Mouse (Mus musculus) spleen, postnatal 10 days (tissue): ENCODE measurements at regions not wholly inside any gene's neighbourhood (a gene's known extent, or its start where the extent isn't known, plus 50 kb on each side); places are given as distances from the start of the nearest gene placed in this dataset.

Experiments
- DNase-seq, 2 experiments: peaks; one replicate each; pipeline ENCODE4 v3.0.0; 2021 to 2022; ENCODE audit warnings: low spot score in 2 of 2

DNA sequence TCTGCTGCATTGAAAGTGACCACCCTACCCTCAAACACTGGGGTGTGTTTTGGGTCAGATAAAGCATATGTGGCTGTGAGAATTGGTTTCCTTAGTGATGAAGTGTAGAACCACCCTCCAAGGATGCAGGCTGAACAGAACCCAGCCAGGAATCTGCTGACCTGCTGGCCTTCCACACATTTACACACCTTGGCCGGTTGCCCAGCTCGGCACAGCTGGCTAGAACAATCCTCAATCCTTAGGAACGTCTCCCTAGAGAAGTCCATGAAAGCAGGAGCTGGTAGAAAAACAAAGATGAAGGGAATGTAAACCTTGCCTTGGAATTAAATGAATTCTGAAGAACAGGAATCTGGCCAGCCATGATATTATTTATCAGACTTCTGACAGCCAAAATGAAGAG is 737.3 kb downstream of the Slc4a3 start:
- DNase-seq, result no peak

DNA sequence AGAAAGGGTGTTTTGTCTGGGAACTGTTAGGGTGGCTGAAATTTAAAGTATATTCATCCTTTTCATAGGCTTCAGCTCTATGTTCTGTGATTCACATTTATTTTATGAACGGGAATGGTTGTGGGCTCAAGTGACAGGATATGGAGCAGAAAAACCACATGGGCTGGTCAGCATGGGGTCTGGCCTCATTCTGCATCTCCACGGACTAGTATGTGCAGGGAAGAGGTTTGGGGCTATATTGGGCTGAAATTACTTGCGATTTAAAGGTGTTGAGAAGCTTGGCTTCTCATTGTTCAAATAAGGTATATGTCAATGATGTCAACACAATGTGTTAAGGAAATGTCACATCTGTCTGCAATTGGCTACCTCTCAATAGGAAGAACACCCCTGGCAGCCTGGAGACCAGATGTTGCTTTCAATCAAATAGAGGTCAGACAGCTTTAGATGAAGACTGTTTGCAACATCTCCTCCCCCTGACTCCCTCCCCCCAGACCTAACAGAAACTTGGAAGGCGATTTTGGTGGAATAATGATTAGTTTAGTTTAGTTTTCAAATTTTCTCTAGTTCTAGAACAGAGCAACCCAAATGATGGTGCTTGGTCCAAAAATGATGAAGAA is 777.0 kb downstream of the Slc4a3 start:
- no peak for DNase-seq

DNA sequence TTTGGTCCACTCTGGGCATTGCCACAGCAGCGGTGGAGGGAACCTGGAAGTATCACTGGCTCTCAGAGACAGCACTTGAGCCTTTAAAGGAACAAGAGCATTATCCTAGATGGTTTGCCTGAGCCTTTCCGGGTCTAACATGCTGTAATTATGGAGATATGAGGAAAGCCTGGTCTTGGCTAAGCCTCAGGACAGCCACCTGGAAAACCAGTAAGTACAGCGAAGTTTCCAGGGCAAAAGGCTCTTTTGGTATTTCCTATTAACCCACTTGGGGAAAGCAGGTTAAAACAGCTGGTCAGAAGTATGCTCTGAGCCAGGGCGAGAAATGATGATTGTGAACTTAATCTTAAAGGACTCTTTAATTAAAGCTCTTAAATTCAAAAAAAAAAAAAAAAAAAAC is 777.5 kb downstream of the Slc4a3 start:
- no peak for DNase-seq

DNA sequence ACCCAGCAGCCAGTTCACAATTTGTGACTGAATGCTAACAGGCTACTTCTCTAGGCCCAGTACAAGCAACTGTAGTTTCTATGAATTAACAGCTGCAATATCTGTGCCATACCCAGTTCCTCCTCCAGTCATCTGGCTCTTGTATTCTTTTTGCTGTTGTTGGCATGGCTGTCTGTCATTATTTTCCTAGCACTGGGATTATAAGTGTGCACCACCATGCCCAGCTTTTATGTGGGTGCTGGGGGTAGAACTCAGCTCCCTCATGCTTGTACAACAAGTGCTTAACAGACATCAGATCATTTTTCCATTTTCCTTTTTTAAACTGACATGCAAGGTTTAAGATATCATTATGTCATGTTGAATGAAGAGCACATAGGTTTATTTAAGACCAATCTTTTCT is 789.9 kb downstream of the Slc4a3 start:
- DNase-seq, result no peak

DNA sequence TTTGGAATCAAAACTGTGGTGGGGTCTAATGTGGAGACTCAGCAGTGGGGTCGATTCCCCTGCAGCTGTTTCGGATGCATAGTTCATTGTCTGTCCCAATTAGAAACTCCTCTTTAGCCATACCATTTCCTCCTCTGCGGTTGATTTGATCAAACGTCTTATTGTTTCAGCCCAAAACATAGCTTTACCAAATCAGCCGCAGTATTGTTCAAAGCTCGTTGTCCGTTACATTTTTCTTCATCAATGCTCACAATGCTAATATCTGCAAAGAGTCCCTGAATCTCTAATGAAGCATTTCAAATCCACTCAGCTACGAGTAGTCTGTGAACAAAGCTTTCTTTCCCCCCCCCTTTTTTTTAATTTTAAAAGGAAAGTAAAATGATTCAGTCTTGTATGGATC is 816.0 kb downstream of the Slc4a3 start:
- DNase-seq, result no peak

DNA sequence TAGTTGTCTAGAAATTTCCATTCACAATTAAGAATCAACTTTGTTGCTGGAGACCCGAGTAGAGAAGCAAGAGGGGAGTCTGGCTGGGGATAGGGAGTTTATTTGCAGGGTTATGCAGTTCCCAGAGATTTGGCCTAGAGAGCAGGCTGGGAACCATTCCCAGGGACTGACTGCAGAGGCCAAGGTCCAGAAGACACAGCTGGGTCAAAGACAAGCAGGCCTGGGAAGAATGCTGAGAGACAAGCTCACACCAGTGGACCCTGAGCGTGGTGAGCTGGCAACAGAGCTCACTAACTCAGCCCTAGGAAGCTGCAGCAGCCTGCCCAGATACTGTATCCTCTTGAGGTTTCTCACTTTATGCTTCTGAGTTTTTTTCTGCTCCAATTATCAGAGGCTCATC is 827.9 kb downstream of the Slc4a3 start:
- DNase-seq, result no peak

DNA sequence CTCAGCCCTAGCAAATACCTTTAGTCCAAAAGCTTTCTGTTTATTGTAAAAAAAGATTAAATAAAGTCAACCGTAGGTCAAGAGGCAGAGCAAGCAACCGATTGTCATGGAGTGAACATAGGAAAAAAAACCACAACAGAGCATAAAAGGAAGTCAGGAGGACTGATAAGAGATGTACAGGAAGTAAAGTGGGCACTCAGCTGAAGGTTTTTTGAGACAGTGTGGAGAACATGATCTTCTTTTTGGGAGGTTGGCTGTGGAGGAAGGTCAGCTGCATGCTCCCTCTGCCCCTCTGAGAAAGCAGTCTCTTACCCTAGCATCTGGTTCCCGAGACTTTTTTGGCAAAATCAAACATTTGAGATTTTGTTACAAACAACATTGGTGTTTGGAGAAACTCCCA is 832.1 kb downstream of the Slc4a3 start:
- no peak for DNase-seq

DNA sequence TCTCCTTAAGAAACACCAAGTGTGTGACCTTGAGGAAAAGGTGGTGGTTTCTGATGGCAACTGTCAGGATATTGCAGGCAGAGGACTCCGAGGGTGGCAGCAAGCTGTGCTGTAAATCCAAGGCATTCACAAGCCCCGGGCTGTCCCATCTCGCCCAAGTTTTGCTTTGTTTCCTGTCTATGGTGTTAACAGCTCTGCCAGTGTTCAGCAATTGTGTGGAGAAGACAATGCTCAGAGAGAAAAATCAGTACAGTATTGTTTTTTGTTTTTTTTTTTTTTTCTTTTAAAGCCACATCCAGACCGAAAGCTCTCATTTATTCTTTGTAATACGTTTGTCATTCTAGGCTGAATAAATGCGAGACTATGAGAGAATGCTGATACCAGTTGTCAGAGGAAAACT is 846.5 kb downstream of the Slc4a3 start:
- DNase-seq, result no peak

DNA sequence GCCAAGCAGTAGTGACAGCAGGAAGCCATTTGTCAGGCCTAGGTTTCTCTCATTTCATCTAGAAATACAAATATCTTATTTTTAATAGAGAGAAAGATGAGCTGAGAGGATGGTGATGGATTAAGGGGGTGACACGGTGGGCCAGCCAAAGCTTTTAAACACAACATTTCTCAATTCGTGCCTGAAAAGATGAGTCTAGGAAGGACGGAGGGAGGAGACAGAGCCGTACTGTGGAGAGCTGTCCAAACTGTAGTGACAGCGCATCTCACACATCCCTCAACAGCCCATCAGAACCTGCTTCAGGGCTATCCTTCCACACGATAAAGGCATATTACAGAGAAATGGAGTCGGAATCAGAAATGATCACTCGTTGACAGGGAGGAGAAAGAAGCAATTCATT is 848.0 kb downstream of the Slc4a3 start:
- no peak for DNase-seq

DNA sequence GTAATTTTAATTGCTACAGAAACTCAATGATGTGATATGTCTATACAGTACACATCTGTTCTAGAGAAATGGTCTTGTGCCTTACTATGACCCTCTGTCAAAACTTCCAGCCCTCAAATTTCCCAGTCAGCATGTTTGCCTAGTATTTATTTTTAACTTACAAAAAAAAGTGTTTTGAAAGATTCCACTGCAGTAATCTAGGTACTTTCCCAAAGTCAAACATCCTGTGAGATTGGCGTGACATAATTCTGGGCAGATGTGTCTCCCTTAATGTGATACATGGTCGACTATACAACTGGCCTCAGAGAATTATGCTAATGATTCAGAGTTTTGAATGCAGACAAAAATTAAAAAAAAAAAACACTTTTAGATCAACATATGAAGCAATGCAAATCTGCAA is 856.8 kb downstream of the Slc4a3 start:
- DNase-seq, result no peak

DNA sequence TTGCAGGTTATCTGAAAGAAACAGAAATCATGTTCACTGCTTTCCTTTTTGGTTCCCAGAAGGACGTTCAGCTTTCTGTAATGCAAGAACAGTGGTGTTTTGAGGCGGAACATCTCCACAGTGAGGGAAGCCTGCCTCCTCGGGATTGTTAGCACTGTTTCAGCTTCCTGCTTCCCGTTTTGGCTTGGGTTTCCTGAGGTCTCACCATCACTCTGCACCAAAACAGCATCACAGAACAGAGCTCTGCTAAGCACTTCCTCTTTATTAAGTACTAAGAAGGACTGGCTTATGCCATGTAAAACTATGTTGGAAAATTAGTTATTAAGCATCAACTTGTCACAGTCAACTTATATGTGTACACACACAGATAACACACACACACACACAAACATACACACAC is 857.9 kb downstream of the Slc4a3 start:
- DNase-seq, result no peak

DNA sequence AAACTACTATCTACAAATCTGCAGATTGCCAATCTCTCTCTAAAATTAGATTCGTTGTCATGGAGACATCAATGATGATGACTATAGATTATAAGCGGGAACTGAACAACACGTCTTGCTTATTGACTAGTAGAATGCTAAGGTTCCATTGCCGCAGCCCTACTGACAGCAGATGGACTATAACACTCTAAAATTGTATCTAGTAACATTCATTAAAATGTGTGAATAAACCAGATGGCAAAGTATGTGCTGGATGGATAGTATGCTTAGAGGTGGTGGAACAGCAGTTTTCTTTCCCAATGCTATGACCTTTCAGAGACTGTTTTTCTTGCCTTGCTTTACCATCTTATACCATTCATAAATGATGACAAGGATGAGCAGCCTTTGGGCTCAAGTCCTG is 864.7 kb downstream of the Slc4a3 start:
- DNase-seq, result no peak

DNA sequence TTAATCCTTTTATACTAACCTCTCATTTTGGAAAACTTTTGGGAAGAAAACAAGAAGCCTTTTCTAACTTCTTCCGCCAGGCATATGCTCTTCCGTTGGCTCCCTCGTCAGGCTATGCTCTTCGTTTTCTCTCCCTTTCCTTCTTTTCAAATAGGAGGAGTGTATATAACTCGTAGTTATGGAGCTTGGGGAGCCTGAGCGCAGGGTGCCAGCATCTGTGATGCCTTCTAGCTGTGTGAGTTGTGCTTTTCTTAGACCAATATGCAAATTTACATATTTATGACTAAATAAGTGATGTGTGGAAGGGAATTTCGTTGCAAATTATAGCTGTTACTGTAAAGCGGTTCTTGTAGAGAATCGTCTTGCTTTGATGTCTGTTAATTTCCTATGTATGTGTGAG is 874.5 kb downstream of the Slc4a3 start:
- DNase-seq, result no peak

DNA sequence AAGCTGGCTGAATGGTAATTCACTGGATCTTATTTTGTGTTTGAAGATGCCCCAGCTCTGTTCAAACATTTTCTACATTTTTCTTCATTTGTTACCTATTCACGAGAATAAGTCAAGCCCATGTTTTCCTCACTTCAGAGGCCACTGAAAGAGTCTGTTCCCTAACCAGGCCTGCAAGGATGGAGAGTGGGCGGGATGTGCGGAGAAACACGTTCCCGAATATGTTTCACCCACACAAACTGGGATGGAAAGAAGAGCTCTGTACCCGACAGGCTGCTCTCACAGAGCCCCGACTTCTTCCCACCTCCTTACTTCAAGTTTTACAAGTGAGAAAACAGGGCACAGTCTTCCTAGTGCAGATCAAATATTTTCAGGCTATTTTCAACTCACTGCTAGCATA is 881.4 kb downstream of the Slc4a3 start:
- no peak for DNase-seq

DNA sequence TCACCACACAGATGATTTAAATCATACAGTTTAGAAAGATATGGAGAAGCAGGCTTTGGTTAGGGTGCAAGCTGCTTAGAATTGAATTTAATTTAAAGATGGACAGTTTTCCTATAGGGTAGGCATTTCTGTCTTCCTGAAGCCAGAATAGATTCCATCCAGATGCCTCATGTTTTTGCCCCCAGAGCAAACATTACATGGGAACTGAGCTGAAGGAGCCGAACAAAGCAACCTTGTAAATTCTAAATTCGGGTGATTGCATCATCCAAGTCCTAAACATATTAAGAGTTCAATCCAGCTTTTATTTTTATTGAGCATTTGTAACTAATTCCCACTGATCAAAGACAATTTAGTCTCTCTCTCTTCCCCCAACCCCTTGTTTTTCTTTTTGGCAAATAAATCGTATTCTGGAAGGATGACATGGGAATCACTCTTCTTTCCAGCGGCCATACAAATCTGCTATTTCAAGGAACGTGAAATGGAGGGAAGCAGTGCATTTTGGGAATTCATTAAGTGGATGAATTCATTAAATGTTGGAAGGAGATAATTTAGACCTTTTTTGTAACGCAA is 884.1 kb downstream of the Slc4a3 start:
- no peak for DNase-seq

DNA sequence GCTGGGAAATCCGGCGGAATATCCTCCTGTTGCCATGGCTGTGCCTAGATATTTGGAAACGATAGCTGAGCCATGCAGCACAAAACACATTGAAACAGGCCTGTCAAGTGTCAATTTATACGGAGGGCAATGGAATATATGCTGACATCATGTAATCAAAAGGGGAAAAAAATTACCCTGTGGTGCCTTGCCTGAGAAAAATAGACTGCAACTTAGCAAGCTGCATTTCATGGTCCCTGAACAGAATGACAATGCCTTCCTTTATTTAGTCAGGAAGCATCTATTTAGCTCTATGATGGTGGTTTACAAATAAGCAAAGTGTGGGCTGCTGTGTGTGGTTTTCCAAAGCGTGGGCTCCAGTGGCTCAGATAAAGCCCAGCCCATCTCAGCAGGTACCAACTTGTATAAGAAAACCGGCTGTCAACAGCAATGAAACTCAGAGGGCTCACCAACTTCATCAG is 887.4 kb downstream of the Slc4a3 start:
- no peak for DNase-seq

DNA sequence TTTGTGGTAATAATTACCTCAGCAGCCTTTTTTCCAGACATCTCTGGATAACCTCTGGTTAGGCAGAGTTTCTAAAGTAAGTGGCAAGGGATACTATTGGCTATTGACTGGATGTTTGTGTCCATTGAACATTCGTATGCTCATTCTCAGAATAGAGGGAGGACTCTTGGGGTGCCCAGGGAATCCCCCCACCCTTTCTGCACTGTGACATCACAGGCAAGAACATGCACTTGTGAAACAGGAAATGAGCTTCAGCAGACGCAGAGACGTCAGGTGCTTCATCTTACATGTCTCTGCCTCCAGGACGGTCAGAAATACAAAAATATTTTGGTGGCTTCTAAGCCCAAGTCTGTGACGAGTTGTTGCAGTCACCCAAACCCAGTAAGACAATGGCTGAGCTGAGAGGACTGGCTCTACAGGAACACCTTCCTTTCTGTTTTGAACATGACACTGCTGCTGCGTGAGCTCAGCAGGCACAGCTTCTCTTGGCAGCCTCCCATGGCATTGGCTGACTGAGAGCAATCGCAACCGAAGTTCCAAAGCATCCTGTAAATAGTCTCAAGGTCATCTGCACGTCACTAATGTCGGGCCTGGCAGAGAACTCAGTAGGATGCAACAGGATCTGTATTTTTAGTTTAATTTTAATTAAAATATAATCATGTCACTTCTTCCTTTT is 904.6 kb downstream of the Slc4a3 start:
- DNase-seq, result no peak

DNA sequence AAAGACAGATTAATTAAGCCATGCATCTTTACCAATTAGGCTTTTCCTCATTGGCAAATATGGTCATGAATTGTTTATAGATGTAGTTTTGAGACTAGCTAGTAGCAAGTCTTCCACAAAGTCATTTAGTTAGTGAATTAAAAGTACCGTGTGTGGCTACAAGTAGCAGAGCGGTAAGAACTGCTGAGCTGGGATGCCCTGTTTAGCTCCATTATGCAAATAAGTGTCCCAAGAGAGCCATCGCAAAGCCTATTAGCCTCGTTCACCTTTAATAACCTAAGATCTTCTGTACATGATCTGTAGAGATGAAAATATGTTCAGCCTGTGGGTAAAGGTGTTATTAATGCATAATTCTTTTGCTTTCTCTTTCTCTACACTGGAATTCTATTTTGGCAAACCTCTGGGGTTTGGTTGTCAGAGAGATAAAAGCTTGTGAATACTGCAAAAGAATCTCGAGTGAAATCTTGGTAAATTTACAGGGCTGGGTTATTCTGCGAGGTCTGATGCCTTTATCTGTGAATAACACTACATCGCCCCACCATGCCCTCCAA is 907.2 kb downstream of the Slc4a3 start:
- DNase-seq, result no peak

DNA sequence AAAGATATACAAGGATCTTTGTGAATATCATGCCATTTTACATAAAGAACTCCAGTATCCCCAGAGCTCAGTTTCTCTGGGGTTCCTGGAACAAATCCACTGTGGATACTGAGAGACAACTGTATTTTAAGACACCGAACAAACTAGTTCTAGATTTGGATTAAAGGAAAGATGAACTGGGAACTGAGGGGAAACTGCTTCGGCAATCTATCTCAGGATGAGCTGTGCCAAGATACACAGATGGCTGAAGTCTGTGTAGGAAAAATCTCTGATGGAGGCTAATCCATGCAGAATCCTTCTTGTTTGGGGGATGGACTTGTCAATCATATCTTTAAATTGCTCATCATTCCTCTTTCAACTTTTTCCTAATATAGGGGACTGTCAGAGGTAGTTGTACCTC is 920.5 kb downstream of the Slc4a3 start:
- no peak for DNase-seq

DNA sequence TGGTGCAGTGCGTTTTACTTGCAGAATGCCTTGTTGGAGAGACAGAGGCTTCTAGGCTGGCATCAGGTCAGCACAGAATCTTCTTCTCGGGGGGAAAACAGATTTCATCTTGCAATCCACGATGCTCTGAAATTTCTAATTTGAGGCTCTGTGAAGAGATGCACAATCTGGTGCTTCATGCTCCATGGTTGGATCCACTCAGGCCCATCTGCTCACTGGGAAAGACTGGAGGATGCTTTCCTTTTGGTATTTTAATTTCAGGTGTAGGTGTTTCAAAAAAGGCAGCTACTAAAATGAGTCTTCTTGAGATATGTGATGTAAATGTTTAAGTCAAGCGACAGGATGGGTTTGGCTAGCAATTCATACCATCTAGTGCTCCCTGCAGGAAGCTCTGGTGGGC is 938.1 kb downstream of the Slc4a3 start:
- no peak for DNase-seq

DNA sequence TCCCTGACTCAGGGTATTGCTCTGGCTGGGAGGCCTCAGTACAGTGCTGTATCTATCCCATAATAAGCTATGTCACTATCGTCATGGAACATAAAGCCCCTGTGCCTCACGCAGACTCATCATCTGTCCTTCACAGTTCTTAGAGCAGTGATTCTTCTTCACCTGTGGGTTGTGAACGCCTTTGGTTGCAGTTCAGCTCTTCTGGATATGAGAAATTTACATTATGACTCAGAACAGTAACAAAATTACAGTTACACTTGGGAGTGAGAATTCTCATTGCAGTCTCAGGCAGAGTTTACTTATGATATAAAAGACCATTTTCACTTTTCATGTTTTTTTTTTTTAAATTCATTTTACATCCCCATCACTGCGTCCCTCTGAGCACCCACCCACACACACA is 941.4 kb downstream of the Slc4a3 start:
- DNase-seq, result no peak

DNA sequence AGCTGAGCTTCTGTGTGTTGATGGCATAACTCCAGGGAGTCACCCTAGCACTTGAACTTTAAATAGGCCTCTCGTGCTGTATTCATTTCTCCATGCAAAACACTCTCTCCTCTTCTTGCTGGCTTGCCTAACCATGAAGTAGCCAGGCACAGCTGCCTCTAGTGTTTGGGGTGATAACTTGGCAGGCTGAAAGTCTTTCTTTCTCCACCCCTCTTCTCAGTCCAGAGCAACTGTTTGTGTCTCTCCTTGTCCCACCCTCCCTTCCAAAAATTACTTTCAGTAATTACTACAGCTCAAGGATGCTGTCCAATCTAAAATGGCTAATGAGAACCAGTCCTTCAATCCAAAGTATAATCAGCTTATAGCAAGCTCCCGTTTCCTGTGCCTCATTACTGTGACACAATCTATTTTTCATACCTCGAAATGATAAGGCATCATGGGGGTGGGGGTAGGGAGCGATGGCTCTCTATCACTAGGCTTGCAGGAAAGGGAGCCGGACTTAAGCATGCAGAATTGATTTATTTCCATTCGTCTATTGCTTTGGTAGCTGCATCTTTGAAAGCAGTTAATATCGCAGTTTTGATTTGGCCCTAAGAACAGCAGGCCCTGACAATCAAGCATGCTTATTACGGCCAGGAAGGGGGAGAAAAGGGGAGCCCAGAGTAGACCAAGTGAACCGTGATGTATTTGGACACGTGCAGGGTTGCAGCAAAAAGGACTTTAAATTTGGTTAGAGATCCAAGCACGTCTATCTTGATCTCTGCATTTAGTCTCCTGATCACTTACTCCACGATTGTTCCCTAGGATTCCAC is 943.8 kb downstream of the Slc4a3 start:
- DNase-seq, result no peak
